Mouse (Mus musculus): ENCODE measurements at regions not wholly inside any gene's neighbourhood (a gene's known extent, or its start where the extent isn't known, plus 50 kb on each side); places are given as distances from the start of the nearest gene placed in this dataset.

DNA sequence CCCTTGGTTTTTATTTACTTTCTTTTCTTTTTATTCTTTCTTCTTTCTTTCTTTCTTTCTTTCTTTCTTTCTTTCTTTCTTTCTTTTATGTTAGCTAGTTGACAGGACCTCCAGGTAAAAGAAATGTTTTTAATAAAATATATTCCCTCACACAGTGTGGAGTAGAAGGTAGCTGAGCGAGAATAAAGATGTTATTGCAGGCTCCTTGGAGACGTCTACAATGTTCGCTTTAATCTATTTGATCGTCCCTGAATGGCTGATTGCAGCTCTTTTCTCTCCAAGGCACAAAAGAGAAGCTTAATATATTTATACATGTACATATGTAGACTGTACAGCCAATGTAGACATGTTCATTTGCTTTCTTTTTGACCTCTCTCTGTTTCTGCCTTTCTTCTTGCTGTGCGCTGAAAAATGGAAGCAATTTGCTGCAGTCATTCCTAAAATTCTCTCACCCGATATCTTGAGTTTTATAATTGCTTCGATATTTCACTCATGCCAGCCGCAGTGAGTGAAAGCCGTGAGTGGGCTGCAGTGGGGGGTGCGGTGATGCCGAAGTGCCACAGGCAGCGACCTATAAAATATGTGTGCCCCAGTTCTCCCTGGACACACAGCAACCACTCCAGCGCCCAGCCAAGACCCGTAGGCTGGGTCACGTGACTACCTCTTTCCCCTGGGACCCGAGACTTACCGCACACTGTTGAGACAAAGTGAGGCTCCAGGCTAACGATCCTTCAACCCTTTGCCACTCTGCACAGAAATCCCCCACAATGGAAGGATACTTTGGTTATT is 237.9 kb upstream of the Arglu1 start:
- DNase-seq (ENCODE audit: low spot score in 2 of 2) = no peak

- no peak for DNase-seq (ENCODE audit: low spot score in 2 of 2)
These were observed 231.1 kb upstream of the Arglu1 start for GRCm38 (mm10) chr8:8921446-8921845.

- no peak for DNase-seq (ENCODE audit: low spot score in 2 of 2)
These were observed 229.5 kb upstream of the Arglu1 start for GRCm38 (mm10) chr8:8919582-8920503.

GRCm38 (mm10) chr8:8919040-8919439 is 228.7 kb upstream of the Arglu1 start:
- DNase-seq (ENCODE audit: low spot score in 2 of 2) = no peak

DNA sequence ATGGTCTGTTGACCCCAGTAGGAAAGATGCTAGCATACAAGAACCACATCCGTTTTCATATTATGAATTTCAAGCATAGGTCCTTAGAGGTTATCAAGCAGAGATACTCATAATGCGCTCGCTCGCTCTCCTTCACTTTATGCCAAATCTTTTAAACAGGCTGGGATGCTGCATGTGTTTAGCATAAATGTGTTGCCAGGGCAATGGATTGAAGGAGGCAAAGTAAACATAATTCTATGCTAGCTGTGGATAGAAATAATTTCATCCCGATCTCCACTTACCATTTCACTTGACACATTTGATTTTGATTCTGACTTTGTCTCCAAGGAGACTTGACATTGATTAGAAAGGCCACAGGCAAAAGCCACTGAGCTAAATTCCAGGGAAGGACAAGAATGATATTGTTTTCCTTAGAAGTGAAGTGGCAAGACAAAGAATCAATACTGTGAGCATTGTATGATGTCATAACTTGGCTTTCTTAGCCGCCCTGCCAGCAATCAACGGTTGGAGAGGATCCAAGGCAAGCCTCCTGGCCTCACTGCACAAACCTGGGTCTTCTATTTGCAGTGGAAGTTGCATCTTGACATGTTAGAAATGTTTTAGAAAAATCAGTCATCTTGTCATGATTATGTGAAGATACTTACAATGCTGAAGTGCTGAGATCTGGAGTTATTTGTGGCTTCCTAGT is 217.3 kb upstream of the Arglu1 start:
- no peak for DNase-seq (ENCODE audit: low spot score in 2 of 2)

GRCm38 (mm10) chr8:8892996-8893395 is 202.7 kb upstream of the Arglu1 start:
- DNase-seq (ENCODE audit: low spot score in 2 of 2) = no peak

- DNase-seq (ENCODE audit: low spot score in 2 of 2) = no peak
These were observed 187.0 kb upstream of the Arglu1 start for GRCm38 (mm10) chr8:8877286-8877685.

- no peak for DNase-seq (ENCODE audit: low spot score in 2 of 2)
These were observed 186.6 kb upstream of the Arglu1 start for GRCm38 (mm10) chr8:8876879-8877278.

GRCm38 (mm10) chr8:8876469-8876868 is 186.1 kb upstream of the Arglu1 start:
- DNase-seq (ENCODE audit: low spot score in 2 of 2) = no peak

DNA sequence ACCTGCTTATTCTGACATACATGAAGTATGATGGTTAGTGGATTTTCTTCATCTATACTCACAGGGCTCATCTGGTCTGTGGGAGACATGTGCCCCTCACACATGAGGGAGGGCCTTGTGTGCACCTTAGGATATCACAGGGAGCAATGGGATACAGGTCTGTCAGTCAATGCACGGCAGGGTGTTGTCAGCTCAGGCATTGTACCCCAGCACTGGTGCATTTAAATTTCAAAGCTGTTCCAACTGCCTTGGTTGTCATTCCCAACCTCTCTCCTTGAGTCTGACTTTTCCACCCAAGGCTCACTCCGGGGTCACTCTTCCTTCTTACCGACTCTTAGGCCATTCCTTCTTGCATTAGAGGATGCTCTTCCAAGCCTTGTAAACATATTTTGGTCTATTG is 181.6 kb upstream of the Arglu1 start:
- no peak for DNase-seq (ENCODE audit: low spot score in 2 of 2)

- DNase-seq (ENCODE audit: low spot score in 2 of 2) = no peak
These were observed 180.7 kb upstream of the Arglu1 start for GRCm38 (mm10) chr8:8871039-8871438.

DNA sequence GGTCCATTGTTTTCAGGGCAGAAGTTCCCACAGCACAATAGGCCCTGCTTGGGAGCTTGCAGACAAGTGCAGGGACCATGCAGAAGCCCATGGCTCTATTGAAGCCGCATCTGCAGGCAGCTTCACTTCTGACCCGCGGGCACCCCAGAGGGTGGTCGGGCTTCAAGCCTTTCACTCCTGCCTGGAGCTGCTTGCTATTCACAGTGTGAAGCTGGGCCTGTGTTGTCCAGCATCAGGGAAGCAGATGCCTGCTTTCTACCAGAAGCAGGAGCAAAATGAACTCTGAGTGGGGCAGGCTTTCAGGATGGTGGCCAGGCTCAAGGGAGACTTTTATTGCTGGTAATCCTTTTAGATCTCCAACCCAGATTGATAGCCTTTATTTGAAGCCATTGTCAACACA is 180.2 kb upstream of the Arglu1 start:
- no peak for DNase-seq (ENCODE audit: low spot score in 2 of 2)

DNA sequence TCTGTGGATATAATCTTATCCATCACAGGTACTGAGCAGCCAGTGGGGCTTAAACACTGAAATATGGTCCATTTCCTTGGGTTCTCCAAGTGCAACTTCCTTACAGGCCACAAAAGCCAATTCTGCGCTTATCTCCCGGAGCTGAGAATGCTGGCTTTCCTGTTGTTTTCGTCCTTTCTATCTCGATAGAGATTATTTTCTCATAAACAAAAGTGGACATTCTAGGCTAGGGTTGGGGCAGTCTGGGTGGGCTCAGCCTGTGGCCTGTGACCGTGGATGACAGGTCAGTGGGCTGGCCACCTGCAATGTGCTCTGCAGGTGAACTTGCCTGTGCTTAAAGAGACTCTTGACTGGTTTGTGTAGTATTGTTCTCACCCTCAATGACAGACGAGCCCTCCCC is 179.0 kb upstream of the Arglu1 start:
- DNase-seq (ENCODE audit: low spot score in 2 of 2) = no peak

- DNase-seq (ENCODE audit: low spot score in 2 of 2) = no peak
These were observed 177.6 kb upstream of the Arglu1 start for GRCm38 (mm10) chr8:8867924-8868323.

- no peak for DNase-seq (ENCODE audit: low spot score in 2 of 2)
These were observed 176.9 kb upstream of the Arglu1 start for GRCm38 (mm10) chr8:8867126-8867777.

DNA sequence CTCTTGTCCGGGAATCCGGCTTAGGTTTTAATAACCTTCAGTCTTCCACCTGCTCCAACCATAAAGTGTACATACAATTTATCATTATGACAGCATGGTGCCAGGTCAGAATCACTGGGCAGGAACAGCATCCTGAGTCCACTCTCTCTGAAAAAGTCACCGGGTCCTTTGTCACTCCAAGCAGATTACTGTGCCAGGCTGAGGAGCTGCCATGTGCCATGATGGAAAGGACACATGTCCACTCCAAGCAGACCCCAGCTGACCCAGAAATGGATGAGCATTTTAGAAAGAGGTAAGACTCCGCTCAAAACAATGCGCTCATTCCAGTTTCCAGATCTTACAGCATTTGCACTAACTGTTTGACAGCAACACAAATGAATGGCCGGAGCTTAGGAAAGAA is 172.4 kb upstream of the Arglu1 start:
- DNase-seq (ENCODE audit: low spot score in 2 of 2) = no peak

DNA sequence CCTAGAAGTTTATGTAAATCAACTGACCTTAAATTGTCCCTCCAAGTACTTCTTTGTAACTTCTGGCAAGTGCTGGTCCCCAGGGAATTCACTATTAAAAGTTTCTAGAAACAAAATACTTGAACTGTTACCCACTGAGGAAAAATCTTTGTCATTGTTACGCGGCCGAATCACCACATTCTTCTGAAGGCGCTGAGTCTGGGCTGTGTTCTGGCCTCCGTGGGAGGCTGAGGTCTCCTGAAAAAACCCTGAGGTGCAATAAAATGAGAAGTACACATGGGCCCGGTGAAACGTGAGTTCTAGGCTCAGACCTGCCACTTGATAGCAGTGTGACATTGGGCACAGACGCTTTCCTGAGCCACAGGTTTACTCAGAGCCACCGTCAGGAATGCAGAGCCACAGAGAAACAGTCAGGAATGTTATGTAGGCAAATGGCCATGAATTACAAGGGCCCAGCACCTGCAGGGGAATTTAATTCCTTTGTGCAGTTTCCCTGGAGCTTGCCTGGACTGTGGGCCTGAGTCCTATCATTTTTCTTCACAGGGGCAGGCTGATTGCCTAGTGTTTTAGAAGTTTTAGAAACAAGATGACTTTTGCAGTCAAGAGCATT is 171.1 kb upstream of the Arglu1 start:
- no peak for DNase-seq (ENCODE audit: low spot score in 2 of 2)

DNA sequence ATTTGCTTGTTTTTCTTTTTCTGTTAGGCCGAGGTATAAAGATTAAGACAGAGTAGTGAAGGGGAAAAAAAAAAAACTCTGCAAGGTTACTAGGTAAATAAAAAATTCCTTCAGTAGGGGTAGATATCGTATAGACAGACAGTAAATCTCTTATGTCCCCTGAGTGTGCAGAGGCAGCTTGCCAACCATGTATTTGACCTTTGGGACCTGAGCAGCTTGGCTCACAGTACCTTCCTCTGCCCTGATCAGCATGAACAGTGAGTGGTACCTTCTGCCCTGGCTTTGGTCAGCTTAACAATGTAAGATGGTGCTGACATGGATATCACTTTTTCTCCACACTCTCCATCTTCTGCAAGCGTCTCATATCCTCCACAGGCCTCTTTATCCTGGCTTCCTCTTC is 168.3 kb upstream of the Arglu1 start:
- no peak for DNase-seq (ENCODE audit: low spot score in 2 of 2)

DNA sequence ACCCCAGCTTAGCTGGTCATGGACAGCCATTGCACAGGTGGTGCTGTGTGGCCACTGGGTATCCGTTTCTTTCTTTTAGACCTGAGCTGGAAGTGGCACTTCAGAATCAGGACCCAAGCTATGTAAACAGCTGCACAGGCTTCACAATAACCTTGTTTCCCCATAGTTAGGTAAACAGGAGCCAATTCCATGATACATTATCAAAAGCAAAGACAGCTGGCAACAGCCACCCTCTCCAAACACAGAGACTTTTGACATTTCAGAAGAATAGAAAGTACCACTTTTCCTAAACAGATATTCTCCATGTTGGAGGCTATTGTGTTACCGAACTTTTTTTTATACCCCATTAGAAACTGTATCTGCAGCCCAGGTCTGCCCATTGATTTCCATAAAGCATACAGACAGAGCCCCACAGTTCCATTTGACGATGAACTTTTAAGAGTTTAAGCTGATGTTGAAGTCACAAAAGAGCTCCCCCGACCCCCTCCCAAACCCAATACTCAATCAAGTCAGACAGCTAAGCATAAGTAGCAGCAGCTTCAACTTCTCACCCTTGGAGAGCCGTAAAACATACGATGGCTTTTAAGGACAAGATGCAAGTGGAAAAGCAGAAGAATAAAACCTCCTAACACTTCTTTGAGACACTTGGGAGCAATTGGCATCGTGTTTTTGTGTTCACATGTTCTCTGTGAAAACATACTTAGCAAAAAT is 162.5 kb upstream of the Arglu1 start:
- DNase-seq (ENCODE audit: low spot score in 2 of 2) = no peak

DNA sequence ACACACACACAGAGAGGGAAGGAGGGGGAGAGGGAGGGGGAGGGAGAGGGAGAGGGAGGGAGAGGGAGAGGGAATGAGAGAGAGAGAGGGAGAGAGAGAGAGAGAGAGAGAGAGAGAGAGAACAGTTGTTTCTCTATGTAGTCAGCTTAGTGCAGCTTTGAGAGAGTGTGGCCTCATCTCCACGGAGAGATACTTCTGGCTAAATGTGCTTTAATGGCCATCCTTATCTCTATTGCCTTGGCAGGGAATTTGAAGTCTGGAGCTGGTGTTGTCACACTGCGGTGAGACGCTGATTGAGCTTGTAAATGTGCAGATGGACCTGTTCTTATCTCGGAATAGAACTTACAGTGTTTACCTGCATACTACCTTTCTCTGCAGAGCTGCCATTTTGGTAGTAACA is 160.9 kb upstream of the Arglu1 start:
- no peak for DNase-seq (ENCODE audit: low spot score in 2 of 2)

GRCm38 (mm10) chr8:8850766-8851165 is 160.4 kb upstream of the Arglu1 start:
- no peak for DNase-seq (ENCODE audit: low spot score in 2 of 2)

All from right cerebral cortex, postnatal 36 days (tissue).